Mouse (Mus musculus): ENCODE data around the gene Tmem131. TPM values are rescaled to one million over a fixed set of nuclear protein-coding genes. Genes with fewer than 3 reads are reported as not detected.
"Not testable (repeated sequence)": the region's sequence is repeated elsewhere in the genome, so short reads cannot be mapped to it uniquely, and the experiment has no call there.

Tmem131 gene
- total and polyA plus RNA-seq, 2 experiments from 2014 or later, result 8.9 to 21.5 TPM

GRCm38 (mm10) chr1:36911603-36912002 lies 31.9 kb downstream of the Tmem131 start:
- Histone ChIP-seq H3K36me3 (ENCODE audit: insufficient read depth, low read length) (no peaks in the 10 kb centered on the region), H3K27me3 (ENCODE audit: insufficient read depth, low read length) (no peaks in the 10 kb centered on the region), H3K4me1 (ENCODE audit: insufficient read depth, low read length) (no peaks in the 10 kb centered on the region), H3K9ac (replicated peaks; ENCODE audit: low read length) (no peak overlapping the region), H3K27ac (no peak overlapping the region), H3K4me3 (ENCODE audit: low read length) (no peak overlapping the region), H3K9me3 (ENCODE audit: low read length) (no peaks in the 10 kb centered on the region), H3K4me2 (ENCODE audit: low read depth, low read length) (no peak overlapping the region)
- DNase-seq (ENCODE audit: low spot score) (no peak), ATAC-seq (no peak)
- whole genome bisulfite sequencing, result 68% methylated on average over 3 of the region's 3 CpGs
- no peak for TF ChIP-seq CTCF (IDR thresholded peaks at IDR 0.05; ENCODE audit: low read depth)

- TF ChIP-seq CTCF (IDR thresholded peaks at IDR 0.05; ENCODE audit: low read depth), result no peak
Measured at GRCm38 (mm10) chr1:36910397-36910796, 33.1 kb downstream of the Tmem131 start.

DNA sequence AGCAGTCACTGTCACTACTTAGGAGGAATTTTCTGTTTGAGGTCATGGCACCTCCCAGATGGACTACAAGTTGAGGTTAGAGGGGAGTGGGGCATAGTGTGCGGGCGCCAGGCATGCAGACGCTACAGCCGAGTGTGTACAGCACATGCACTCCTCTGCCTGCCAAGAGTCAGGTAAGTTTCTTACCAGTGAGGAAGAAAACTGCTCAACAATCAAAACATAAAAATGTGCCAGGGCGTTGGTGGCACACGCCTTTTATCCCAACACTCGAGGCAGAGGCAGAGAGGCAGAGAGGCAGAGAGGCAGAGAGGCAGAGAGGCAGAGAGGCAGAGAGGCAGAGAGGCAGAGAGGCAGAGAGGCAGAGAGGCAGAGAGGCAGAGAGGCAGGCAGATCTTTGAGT lies 33.5 kb downstream of the Tmem131 start:
- not testable (repeated sequence) for H3K27ac ChIP-seq; H3K9me3 ChIP-seq (ENCODE audit: low read length); H3K9ac ChIP-seq (replicated peaks; ENCODE audit: low read length); H3K36me3 ChIP-seq (ENCODE audit: insufficient read depth, low read length); H3K27me3 ChIP-seq (ENCODE audit: insufficient read depth, low read length); H3K4me2 ChIP-seq (ENCODE audit: low read depth, low read length); ATAC-seq; H3K4me1 ChIP-seq (ENCODE audit: insufficient read depth, low read length); H3K4me3 ChIP-seq (ENCODE audit: low read length); DNase-seq (ENCODE audit: low spot score)
- WGBS, result 74% methylated on average over 7 of the region's 7 CpGs

More at GRCm38 (mm10) chr1:36910397-36910796, 33.1 kb downstream of the Tmem131 start:
- no peak overlapping the region for H3K4me3 ChIP-seq (ENCODE audit: low read length)
- H3K9ac ChIP-seq (replicated peaks; ENCODE audit: low read length), result no peak overlapping the region
- no peaks in the 10 kb centered on the region for H3K36me3 ChIP-seq (ENCODE audit: insufficient read depth, low read length)
- WGBS, result 95% methylated on average over 5 of the region's 5 CpGs
- no peaks in the 10 kb centered on the region for H3K4me1 ChIP-seq (ENCODE audit: insufficient read depth, low read length)
- H3K27me3 ChIP-seq (ENCODE audit: insufficient read depth, low read length), result no peaks in the 10 kb centered on the region
- H3K9me3 ChIP-seq (ENCODE audit: low read length), result no peaks in the 10 kb centered on the region
- ATAC-seq (no peak), DNase-seq (ENCODE audit: low spot score) (no peak)
- H3K4me2 ChIP-seq (ENCODE audit: low read depth, low read length), result no peak overlapping the region
- H3K27ac ChIP-seq, result no peak overlapping the region

DNA sequence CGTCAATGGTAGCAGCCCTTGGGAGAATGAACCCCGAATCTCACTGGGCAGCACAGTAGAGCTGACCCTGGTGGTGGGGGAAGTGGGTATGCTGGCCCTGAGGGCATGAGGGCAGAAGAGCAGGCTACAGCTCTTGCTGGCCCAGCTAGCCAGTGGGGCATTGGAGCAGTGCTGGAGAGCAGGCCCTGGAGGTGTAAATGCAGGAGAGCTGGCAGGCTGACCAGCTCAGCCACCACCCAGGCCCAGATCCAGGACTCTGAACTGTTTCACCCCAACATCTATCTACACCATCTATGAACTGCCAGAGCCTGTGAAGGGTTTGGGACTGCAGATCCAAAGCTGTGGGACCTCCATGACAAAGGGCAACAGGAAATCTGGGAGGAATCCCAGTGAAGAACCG lies 38.2 kb downstream of the Tmem131 start:
- no peak overlapping the region for H3K9ac ChIP-seq (replicated peaks; ENCODE audit: low read length)
- no peaks in the 10 kb centered on the region for H3K27me3 ChIP-seq (ENCODE audit: insufficient read depth, low read length)
- 0 out of 2 replicates have a peak overlapping the region, but pooled peaks have one; percentile 3 for H3K27ac ChIP-seq
- no peak for DNase-seq (ENCODE audit: low spot score)
- no peaks in the 10 kb centered on the region for H3K9me3 ChIP-seq (ENCODE audit: low read length)
- no peak overlapping the region for H3K4me2 ChIP-seq (ENCODE audit: low read depth, low read length)
- no peaks in the 10 kb centered on the region for H3K36me3 ChIP-seq (ENCODE audit: insufficient read depth, low read length)
- ATAC-seq, result no peak
- no peak overlapping the region for H3K4me3 ChIP-seq (ENCODE audit: low read length)
- WGBS, result 84% methylated on average over 3 of the region's 3 CpGs
- no peak for TF ChIP-seq CTCF (IDR thresholded peaks at IDR 0.05; ENCODE audit: low read depth)
- H3K4me1 ChIP-seq (ENCODE audit: insufficient read depth, low read length), result no peaks in the 10 kb centered on the region

- Histone ChIP-seq H3K4me2 (ENCODE audit: low read depth, low read length) (no peak overlapping the region), H3K27me3 (ENCODE audit: insufficient read depth, low read length) (no peaks in the 10 kb centered on the region), H3K9me3 (ENCODE audit: low read length) (no peaks in the 10 kb centered on the region), H3K36me3 (ENCODE audit: insufficient read depth, low read length) (no peaks in the 10 kb centered on the region), H3K9ac (replicated peaks; ENCODE audit: low read length) (no peak overlapping the region), H3K27ac (no peak overlapping the region), H3K4me3 (ENCODE audit: low read length) (no peak overlapping the region), H3K4me1 (ENCODE audit: insufficient read depth, low read length) (no peaks in the 10 kb centered on the region)
- WGBS, result 55% methylated on average over 6 of the region's 6 CpGs
- DNase-seq (ENCODE audit: low spot score) (no peak), ATAC-seq (no peak)
- TF ChIP-seq CTCF (IDR thresholded peaks at IDR 0.05; ENCODE audit: low read depth), result no peak
Measured at GRCm38 (mm10) chr1:36904489-36904888, 39.0 kb downstream of the Tmem131 start.

GRCm38 (mm10) chr1:36904084-36904451 lies 39.4 kb downstream of the Tmem131 start:
- Histone ChIP-seq H3K4me3 (ENCODE audit: low read length) (no peak overlapping the region), H3K9me3 (ENCODE audit: low read length) (no peaks in the 10 kb centered on the region), H3K4me2 (ENCODE audit: low read depth, low read length) (no peak overlapping the region), H3K27me3 (ENCODE audit: insufficient read depth, low read length) (no peaks in the 10 kb centered on the region), H3K27ac (no peak overlapping the region), H3K4me1 (ENCODE audit: insufficient read depth, low read length) (no peaks in the 10 kb centered on the region), H3K9ac (replicated peaks; ENCODE audit: low read length) (no peak overlapping the region), H3K36me3 (ENCODE audit: insufficient read depth, low read length) (no peaks in the 10 kb centered on the region)
- WGBS, result 69% methylated on average over 3 of the region's 3 CpGs
- peak; percentile 45; the same call in 1 of the 2 replicates for TF ChIP-seq CTCF (IDR thresholded peaks at IDR 0.05; ENCODE audit: low read depth)
- ATAC-seq (no peak), DNase-seq (ENCODE audit: low spot score) (peak; percentile 32)

GRCm38 (mm10) chr1:36903376-36904083 lies 39.9 kb downstream of the Tmem131 start:
- no peak for DNase-seq (ENCODE audit: low spot score)
- Histone ChIP-seq H3K9ac (replicated peaks; ENCODE audit: low read length) (no peak overlapping the region), H3K4me2 (ENCODE audit: low read depth, low read length) (no peak overlapping the region), H3K9me3 (ENCODE audit: low read length) (no peaks in the 10 kb centered on the region), H3K27me3 (ENCODE audit: insufficient read depth, low read length) (no peaks in the 10 kb centered on the region), H3K36me3 (ENCODE audit: insufficient read depth, low read length) (no peaks in the 10 kb centered on the region), H3K4me3 (ENCODE audit: low read length) (no peak overlapping the region), H3K27ac (no peak overlapping the region), H3K4me1 (ENCODE audit: insufficient read depth, low read length) (no peaks in the 10 kb centered on the region)
- ATAC-seq, result no peak
- TF ChIP-seq CTCF (IDR thresholded peaks at IDR 0.05; ENCODE audit: low read depth), result no peak
- 91% methylated on average over 15 of the region's 15 CpGs for WGBS
